Mouse (Mus musculus): ENCODE measurements around the gene Ccdc83. TPM values are rescaled to one million over a fixed set of nuclear protein-coding genes. Genes with fewer than 3 reads are reported as not detected.

The Ccdc83 gene
- polyA plus RNA-seq, 1 experiment from 2014 or later: not detected

- Histone ChIP-seq H3K4me3 (ENCODE audit: low read depth, low read length) (no peak overlapping the region), H3K9me3 (replicated peaks; ENCODE audit: control insufficient read depth, low read length) (no peaks in the 10 kb centered on the region), H3K36me3 (ENCODE audit: control insufficient read depth, insufficient read depth, low read length) (no peaks in the 10 kb centered on the region), H3K4me1 (ENCODE audit: control insufficient read depth, insufficient read depth, low read length) (no peaks in the 10 kb centered on the region), H3K27me3 (ENCODE audit: control insufficient read depth, insufficient read depth, low read length) (no peaks in the 10 kb centered on the region), H3K9ac (ENCODE audit: low read depth, low read length) (no peak overlapping the region), H3K4me2 (no peak overlapping the region), H3K27ac (ENCODE audit: low read depth, low read length) (no peak overlapping the region)
- WGBS (ENCODE audit: insufficient replicate concordance): 74% methylated on average over 6 of the region's 6 CpGs
- no peak for ATAC-seq (replicated peaks; ENCODE audit: insufficient number of reproducible peaks, low FRiP score, low TSS enrichment)
Observed at GRCm38 (mm10) chr7:90291885-90292284, 26.3 kb upstream of the Ccdc83 start.

GRCm38 (mm10) chr7:90284793-90285192 is 19.2 kb upstream of the Ccdc83 start:
- Histone ChIP-seq H3K9ac (ENCODE audit: low read depth, low read length) (no peak overlapping the region), H3K27me3 (ENCODE audit: control insufficient read depth, insufficient read depth, low read length) (no peaks in the 10 kb centered on the region), H3K9me3 (replicated peaks; ENCODE audit: control insufficient read depth, low read length) (no peaks in the 10 kb centered on the region), H3K4me2 (no peak overlapping the region), H3K4me1 (ENCODE audit: control insufficient read depth, insufficient read depth, low read length) (no peaks in the 10 kb centered on the region), H3K4me3 (ENCODE audit: low read depth, low read length) (no peak overlapping the region), H3K27ac (ENCODE audit: low read depth, low read length) (no peak overlapping the region), H3K36me3 (ENCODE audit: control insufficient read depth, insufficient read depth, low read length) (no peaks in the 10 kb centered on the region)
- WGBS (ENCODE audit: insufficient replicate concordance): 51% methylated on average over 7 of the region's 7 CpGs
- ATAC-seq (replicated peaks; ENCODE audit: insufficient number of reproducible peaks, low FRiP score, low TSS enrichment): no peak

- H3K27me3 ChIP-seq (ENCODE audit: control insufficient read depth, insufficient read depth, low read length): no peaks in the 10 kb centered on the region
- no peaks in the 10 kb centered on the region for H3K36me3 ChIP-seq (ENCODE audit: control insufficient read depth, insufficient read depth, low read length)
- no peak overlapping the region for H3K4me3 ChIP-seq (ENCODE audit: low read depth, low read length)
- H3K4me2 ChIP-seq: no peak overlapping the region
- ATAC-seq (replicated peaks; ENCODE audit: insufficient number of reproducible peaks, low FRiP score, low TSS enrichment): no peak
- no peak overlapping the region for H3K9ac ChIP-seq (ENCODE audit: low read depth, low read length)
- no peaks in the 10 kb centered on the region for H3K9me3 ChIP-seq (replicated peaks; ENCODE audit: control insufficient read depth, low read length)
- H3K4me1 ChIP-seq (ENCODE audit: control insufficient read depth, insufficient read depth, low read length): no peaks in the 10 kb centered on the region
- H3K27ac ChIP-seq (ENCODE audit: low read depth, low read length): no peak overlapping the region
- WGBS (ENCODE audit: insufficient replicate concordance): 80% methylated on average over 1 of the region's 1 CpGs
Observed at GRCm38 (mm10) chr7:90282786-90283185, 17.2 kb upstream of the Ccdc83 start.

- ATAC-seq (replicated peaks; ENCODE audit: insufficient number of reproducible peaks, low FRiP score, low TSS enrichment): no peak
- no peak overlapping the region for H3K27ac ChIP-seq (ENCODE audit: low read depth, low read length)
- no peak overlapping the region for H3K9ac ChIP-seq (ENCODE audit: low read depth, low read length)
- no peaks in the 10 kb centered on the region for H3K36me3 ChIP-seq (ENCODE audit: control insufficient read depth, insufficient read depth, low read length)
- no peaks in the 10 kb centered on the region for H3K4me1 ChIP-seq (ENCODE audit: control insufficient read depth, insufficient read depth, low read length)
- WGBS (ENCODE audit: insufficient replicate concordance): 80% methylated on average over 11 of the region's 11 CpGs
- H3K9me3 ChIP-seq (replicated peaks; ENCODE audit: control insufficient read depth, low read length): no peaks in the 10 kb centered on the region
- no peak overlapping the region for H3K4me2 ChIP-seq
- H3K4me3 ChIP-seq (ENCODE audit: low read depth, low read length): no peak overlapping the region
- H3K27me3 ChIP-seq (ENCODE audit: control insufficient read depth, insufficient read depth, low read length): no peaks in the 10 kb centered on the region
Observed at GRCm38 (mm10) chr7:90281759-90282546, 16.4 kb upstream of the Ccdc83 start.

GRCm38 (mm10) chr7:90280878-90281277 is 15.3 kb upstream of the Ccdc83 start:
- H3K4me2 ChIP-seq: no peak overlapping the region
- no peak overlapping the region for H3K9ac ChIP-seq (ENCODE audit: low read depth, low read length)
- ATAC-seq (replicated peaks; ENCODE audit: insufficient number of reproducible peaks, low FRiP score, low TSS enrichment): no peak
- H3K4me1 ChIP-seq (ENCODE audit: control insufficient read depth, insufficient read depth, low read length): no peaks in the 10 kb centered on the region
- H3K27me3 ChIP-seq (ENCODE audit: control insufficient read depth, insufficient read depth, low read length): no peaks in the 10 kb centered on the region
- H3K9me3 ChIP-seq (replicated peaks; ENCODE audit: control insufficient read depth, low read length): no peaks in the 10 kb centered on the region
- H3K4me3 ChIP-seq (ENCODE audit: low read depth, low read length): no peak overlapping the region
- no peak overlapping the region for H3K27ac ChIP-seq (ENCODE audit: low read depth, low read length)
- H3K36me3 ChIP-seq (ENCODE audit: control insufficient read depth, insufficient read depth, low read length): no peaks in the 10 kb centered on the region
- WGBS (ENCODE audit: insufficient replicate concordance): 52% methylated on average over 8 of the region's 8 CpGs

- Histone ChIP-seq H3K27ac (ENCODE audit: low read depth, low read length) (no peak overlapping the region), H3K4me2 (no peak overlapping the region), H3K9ac (ENCODE audit: low read depth, low read length) (no peak overlapping the region), H3K36me3 (ENCODE audit: control insufficient read depth, insufficient read depth, low read length) (no peaks in the 10 kb centered on the region), H3K4me3 (ENCODE audit: low read depth, low read length) (no peak overlapping the region), H3K27me3 (ENCODE audit: control insufficient read depth, insufficient read depth, low read length) (no peaks in the 10 kb centered on the region), H3K9me3 (replicated peaks; ENCODE audit: control insufficient read depth, low read length) (no peaks in the 10 kb centered on the region), H3K4me1 (ENCODE audit: control insufficient read depth, insufficient read depth, low read length) (no peaks in the 10 kb centered on the region)
- no peak; the same call in 1 of the 2 replicates for ATAC-seq (replicated peaks; ENCODE audit: insufficient number of reproducible peaks, low FRiP score, low TSS enrichment)
- 39% methylated on average over 11 of the region's 11 CpGs for WGBS (ENCODE audit: insufficient replicate concordance)
Observed at GRCm38 (mm10) chr7:90280274-90280875, 14.8 kb upstream of the Ccdc83 start.

GRCm38 (mm10) chr7:90279136-90279535 is 13.6 kb upstream of the Ccdc83 start:
- Histone ChIP-seq H3K27ac (ENCODE audit: low read depth, low read length) (no peak overlapping the region), H3K9ac (ENCODE audit: low read depth, low read length) (no peak overlapping the region), H3K36me3 (ENCODE audit: control insufficient read depth, insufficient read depth, low read length) (no peaks in the 10 kb centered on the region), H3K9me3 (replicated peaks; ENCODE audit: control insufficient read depth, low read length) (no peaks in the 10 kb centered on the region), H3K27me3 (ENCODE audit: control insufficient read depth, insufficient read depth, low read length) (no peaks in the 10 kb centered on the region), H3K4me3 (ENCODE audit: low read depth, low read length) (no peak overlapping the region), H3K4me2 (no peak overlapping the region), H3K4me1 (ENCODE audit: control insufficient read depth, insufficient read depth, low read length) (no peaks in the 10 kb centered on the region)
- ATAC-seq (replicated peaks; ENCODE audit: insufficient number of reproducible peaks, low FRiP score, low TSS enrichment): no peak
- WGBS (ENCODE audit: insufficient replicate concordance): 86% methylated on average over 4 of the region's 4 CpGs

GRCm38 (mm10) chr7:90277769-90278168 is 12.2 kb upstream of the Ccdc83 start:
- Histone ChIP-seq H3K27me3 (ENCODE audit: control insufficient read depth, insufficient read depth, low read length) (no peaks in the 10 kb centered on the region), H3K4me3 (ENCODE audit: low read depth, low read length) (no peak overlapping the region), H3K9me3 (replicated peaks; ENCODE audit: control insufficient read depth, low read length) (no peaks in the 10 kb centered on the region), H3K9ac (ENCODE audit: low read depth, low read length) (no peak overlapping the region), H3K4me1 (ENCODE audit: control insufficient read depth, insufficient read depth, low read length) (no peaks in the 10 kb centered on the region), H3K27ac (ENCODE audit: low read depth, low read length) (no peak overlapping the region), H3K4me2 (no peak overlapping the region), H3K36me3 (ENCODE audit: control insufficient read depth, insufficient read depth, low read length) (no peaks in the 10 kb centered on the region)
- no peak for ATAC-seq (replicated peaks; ENCODE audit: insufficient number of reproducible peaks, low FRiP score, low TSS enrichment)
- WGBS (ENCODE audit: insufficient replicate concordance): 72% methylated on average over 4 of the region's 4 CpGs

GRCm38 (mm10) chr7:90277246-90277645 is 11.7 kb upstream of the Ccdc83 start:
- no peak overlapping the region for H3K27ac ChIP-seq (ENCODE audit: low read depth, low read length)
- no peaks in the 10 kb centered on the region for H3K27me3 ChIP-seq (ENCODE audit: control insufficient read depth, insufficient read depth, low read length)
- WGBS (ENCODE audit: insufficient replicate concordance): 69% methylated on average over 3 of the region's 3 CpGs
- H3K36me3 ChIP-seq (ENCODE audit: control insufficient read depth, insufficient read depth, low read length): no peaks in the 10 kb centered on the region
- no peaks in the 10 kb centered on the region for H3K9me3 ChIP-seq (replicated peaks; ENCODE audit: control insufficient read depth, low read length)
- no peak for ATAC-seq (replicated peaks; ENCODE audit: insufficient number of reproducible peaks, low FRiP score, low TSS enrichment)
- no peak overlapping the region for H3K9ac ChIP-seq (ENCODE audit: low read depth, low read length)
- no peaks in the 10 kb centered on the region for H3K4me1 ChIP-seq (ENCODE audit: control insufficient read depth, insufficient read depth, low read length)
- H3K4me3 ChIP-seq (ENCODE audit: low read depth, low read length): no peak overlapping the region
- no peak overlapping the region for H3K4me2 ChIP-seq

All from heart, embryonic 11.5 days (tissue).